Mouse (Mus musculus): Measurements from ENCODE around the gene Mapk8ip2.

The Mapk8ip2 gene

DNA sequence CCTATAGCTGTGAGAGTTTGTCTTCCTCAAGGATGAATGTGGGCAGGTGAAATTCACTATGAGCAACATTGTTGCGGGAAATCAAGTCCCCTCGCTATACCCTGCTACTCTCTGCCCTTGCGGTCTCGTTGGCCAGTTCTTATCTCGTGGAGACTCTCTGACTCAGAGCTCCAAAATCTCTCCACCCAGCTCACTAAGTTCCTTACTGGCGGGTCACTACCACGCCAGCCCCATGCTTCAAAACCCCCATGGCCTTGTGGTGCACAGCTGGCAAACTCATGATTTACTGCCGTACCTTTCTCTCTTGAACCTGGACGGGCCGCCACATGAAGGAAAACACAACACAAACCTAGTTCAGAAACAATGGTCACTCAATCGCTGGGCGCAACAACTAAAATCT lies 34.5 kb downstream of the Mapk8ip2 start:
- no peak for DNase-seq

DNA sequence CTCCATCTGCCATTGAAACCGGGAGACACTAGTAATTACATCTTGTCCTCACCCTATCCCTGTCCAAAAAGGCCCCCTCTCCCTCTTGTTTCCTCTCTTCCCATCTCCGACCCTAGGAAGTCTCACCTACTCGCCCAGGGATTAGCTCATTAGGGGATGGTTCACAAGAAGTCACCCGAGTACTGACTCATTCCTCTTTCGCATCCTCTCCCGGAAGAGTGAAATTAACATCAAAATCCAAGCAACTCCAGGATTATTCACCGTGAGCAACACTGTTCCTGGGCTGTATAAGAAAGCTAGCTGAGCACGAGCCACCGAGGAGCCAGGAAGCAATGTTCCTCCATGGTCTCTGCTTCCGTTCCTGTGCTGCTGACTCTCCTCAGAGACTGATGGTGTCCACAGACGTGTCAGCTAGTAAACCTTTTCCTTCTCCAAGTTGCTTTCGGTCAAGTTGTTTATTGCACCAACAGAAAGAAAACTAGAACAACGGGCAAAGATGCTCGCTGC lies 35.0 kb downstream of the Mapk8ip2 start:
- no peak for DNase-seq

DNA sequence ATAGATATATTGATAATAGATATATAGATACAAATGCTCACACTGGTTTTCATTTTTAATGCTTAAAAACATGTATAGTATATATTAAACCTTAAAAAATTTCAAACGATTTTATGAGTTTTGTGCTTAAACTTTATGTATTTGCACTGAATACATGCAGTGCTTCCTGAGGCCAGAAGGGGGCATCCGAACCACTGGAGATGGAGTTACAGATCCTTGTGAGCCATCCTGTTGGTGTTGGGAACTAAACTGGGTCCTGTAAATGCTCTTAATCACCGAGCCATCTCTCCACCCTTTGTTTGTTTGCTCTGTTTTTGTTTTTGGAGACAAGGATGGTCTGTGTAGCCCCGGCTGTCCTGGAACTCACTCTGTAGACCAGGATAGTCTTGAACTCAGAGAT lies 41.3 kb downstream of the Mapk8ip2 start:
- DNase-seq = no peak

DNA sequence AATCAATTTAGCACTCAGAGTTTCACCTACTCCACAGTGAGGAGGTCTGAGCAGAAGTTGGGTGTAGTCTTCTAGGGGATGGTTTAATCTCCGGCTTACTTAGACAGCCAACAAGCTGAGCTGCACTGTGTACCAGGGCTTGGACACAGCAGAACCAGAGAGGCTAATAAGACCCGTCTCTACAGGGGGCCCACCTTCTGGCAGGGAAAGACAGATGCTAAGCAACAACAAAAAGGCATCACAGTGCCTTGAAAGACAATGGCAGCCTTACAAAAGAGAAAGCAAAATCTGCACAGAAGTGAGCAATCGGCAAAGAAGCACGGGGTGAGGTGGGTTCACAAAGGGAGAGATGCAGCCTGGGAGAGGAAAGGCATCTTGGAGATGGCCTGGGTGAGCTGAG lies 42.4 kb downstream of the Mapk8ip2 start:
- DNase-seq = no peak

DNA sequence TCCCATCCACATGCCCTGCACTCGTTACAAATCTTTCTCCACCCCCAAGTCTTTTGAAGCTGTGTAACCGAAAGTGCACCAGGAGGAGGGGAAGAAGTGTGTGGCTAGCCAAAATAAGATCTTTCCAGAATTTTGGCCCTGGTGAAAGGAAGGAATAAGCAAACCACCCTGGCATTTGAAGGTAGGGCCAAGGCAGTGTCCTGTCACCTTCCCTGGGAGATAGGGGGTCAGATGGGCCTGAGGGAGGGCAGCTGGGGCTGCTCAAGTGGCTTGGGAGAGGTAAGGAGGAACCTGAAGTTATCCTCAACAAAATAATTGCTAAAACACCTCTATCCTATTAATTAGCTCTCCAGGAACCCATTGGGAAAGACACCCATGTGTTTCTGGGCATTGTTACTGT lies 43.1 kb downstream of the Mapk8ip2 start:
- DNase-seq = no peak

DNA sequence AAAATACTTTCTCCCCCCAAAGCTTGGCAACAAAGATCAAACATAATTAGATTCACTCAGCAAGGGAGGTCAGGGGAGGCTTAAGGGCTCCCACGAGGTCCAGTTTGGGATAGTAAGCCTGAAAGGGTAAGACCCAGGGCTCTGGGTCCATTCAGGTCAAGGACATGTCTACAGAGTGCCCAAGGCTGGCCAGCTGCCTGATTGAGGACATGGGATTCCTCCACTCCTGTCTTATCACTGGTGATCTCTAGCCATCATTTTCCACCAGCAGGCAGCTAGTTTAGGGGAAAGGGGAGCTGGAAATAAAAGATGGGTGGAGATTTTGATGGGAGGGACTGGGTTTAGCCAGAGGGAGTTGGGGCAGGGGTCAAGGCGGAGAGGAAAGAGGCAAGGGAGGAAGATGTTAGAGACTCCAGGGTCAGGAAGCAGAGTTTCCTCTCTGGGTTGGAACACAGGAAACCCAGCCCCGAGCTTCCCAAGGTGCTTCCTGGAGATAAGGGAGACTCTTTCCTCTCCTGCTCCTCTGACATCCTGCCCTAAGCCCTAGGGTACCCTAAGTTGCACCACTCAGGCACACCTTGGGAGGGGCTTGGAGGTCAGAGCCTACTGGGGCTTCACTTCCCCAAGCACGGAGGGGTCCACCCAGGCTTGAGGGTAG lies 43.8 kb downstream of the Mapk8ip2 start:
- DNase-seq = no peak

DNA sequence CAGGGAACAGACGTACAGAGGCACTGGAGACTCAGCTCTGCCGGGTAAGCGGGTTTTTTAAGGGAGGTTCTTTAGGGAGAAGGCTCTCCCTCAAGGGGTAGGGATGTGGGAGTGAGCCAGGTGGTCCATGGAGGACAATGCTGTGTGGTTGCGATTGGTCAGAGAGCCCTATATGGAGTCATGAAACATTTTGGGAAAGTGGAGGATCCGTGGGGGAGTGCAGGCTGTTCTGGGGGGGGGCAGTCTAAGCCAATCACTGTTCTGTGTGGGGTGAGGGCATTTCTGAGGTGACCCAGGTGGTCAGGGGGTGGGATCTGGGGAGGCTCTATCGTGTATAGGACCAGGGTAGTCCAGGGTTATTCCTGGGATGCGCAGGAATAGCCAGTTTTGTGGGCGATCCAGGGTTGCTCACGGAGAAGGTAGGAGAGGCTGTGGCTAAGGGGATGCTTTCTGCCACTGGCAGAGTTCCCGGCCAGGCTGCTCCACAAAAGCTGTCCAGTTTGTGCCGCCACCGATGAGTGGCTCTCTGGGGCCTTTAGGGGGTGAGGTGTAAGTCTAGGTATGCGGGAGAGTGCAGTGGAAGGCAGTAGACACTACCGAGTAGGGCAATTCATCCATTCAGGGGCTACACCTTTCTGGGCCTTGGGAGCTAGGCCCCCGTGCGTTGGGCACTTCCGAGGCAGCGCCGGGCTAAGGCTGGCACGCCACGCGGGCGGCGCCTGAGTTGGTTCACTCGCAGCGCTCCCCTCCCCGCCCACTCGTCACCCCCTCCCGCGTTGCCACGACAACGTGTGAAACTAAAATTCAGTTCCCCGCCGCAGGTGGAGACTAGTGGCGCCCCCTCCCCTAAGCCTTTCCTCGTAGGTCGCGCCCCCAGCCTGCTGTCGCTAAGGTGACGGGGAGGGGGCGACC lies 44.6 kb downstream of the Mapk8ip2 start:
- DNase-seq = peak; percentile 51 to 60

DNA sequence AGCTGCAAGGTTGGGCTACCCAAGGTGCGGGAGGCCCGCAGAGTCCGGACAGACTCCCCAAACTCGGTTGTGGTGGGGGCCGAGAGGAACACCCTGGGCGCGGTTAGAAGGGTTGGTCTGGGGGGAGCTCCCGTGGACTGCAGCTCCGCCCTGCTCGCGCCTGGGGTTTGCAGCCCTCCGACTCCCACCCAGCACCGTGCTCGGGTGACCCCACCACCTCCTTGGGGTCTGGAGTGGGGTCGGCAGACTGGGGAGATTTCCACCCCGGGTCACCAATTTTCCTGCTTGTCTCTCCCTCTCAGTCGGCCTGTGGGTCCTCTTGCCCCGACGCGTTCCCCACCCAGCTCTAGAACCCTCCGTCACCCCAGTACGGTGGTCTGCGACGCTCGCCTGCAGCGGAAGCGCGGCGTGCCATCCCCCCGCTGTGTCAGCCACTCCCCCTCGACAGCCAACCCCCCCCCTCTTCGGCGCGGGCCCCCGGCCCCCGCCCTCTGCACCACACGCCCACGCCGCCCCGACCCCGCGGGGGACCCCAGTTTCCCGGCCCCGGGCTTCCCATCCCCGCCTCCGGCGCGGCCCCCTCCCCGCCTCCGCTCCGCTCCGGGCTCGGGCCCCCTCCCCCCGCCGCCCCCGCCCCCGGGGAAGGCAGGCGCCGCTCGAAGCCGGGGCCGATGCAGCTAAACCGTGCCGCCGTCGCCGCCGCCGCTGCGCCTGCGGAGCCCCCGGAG lies 45.4 kb downstream of the Mapk8ip2 start, which contains the start of gene Shank3:
TSS of gene Shank3 (plus strand) at position 663 of the 728 bp plus-strand sequence.
- DNase-seq = peak in 1 of 2 experiments; percentile 32

DNA sequence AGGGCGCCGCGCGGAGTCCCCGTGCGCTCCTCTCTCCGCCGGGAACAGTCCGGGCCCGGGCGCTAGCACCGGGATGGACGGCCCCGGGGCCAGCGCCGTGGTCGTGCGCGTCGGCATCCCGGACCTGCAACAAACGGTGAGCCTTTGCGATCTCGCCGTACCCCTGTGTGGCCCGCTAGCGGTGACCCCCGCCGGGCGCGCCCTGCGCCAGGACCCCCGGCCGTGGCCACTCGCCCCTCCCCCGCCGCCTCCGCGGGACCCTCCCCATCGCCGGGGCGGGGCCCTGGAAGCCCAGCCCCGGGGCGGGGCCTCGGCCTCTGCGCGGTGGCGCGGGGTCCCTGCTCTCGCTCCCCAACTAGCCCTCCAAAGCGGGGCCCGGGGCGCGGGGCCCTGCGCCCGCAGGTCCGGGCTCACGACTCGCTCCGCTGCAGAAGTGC lies 46.1 kb downstream of the Mapk8ip2 start:
- DNase-seq = peak; percentile 51 to 67

DNA sequence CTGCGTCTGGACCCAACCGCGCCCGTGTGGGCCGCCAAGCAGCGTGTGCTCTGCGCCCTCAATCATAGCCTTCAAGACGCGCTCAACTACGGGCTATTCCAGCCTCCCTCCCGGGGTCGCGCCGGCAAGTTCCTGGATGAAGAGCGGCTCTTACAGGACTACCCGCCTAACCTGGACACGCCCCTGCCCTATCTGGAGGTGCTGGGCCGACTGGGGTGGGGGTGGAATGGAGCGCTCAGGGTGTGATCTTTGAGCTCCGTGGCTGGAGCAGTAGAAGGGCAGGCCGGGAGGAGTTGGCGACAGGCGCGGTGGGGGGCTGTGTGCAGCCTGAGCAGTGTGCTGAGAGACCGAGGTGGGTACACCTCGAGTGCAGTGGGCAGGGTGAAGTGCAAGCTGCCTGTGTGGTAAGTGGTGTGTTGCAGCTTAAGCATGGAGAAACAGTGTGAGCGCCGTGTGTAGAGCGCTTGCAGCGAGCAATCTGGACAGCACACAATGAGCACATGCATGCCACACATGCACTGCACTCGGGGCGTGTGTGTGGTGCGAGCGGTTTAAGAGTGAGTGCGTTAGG lies 46.6 kb downstream of the Mapk8ip2 start:
- DNase-seq = peak; percentile 40 to 42

DNA sequence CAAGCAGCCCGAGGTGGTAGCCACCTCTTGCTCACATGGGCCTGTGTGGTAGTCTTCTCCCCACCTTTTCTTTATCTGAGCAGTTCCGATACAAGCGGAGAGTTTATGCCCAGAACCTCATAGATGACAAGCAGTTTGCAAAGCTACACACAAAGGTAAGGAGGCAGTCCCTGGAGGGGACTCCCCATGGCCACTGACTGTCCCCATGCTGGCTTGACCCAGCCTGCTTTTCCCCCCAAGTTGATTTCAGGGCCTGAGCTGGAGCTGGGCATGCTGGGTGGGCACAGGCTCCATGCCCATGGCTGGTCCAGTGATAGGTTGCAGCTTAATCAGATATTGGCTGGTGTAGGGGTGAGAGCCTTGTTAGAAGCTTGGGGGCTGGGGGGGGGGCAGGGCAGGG lies 47.6 kb downstream of the Mapk8ip2 start:
- DNase-seq = no peak

DNA sequence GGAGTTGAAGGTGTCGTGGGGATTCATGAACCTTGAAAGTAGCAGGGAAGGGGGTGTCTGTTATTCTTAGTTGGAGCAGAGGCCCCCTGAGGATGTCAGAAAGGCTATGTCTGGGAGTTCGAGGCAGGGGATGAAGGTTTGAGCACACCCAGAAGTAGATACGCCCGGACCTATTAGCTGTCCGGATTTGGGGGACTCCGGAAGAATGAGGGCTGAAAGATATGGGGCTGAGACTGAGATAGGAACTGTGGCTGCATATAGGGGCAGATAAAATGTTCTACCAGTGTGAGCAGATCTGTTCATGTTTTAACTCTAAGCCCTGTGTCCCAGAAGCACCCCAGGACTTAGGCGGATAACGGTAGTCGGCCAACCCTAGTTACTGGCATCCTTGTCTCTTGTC lies 51.1 kb downstream of the Mapk8ip2 start:
- DNase-seq = no peak

DNA sequence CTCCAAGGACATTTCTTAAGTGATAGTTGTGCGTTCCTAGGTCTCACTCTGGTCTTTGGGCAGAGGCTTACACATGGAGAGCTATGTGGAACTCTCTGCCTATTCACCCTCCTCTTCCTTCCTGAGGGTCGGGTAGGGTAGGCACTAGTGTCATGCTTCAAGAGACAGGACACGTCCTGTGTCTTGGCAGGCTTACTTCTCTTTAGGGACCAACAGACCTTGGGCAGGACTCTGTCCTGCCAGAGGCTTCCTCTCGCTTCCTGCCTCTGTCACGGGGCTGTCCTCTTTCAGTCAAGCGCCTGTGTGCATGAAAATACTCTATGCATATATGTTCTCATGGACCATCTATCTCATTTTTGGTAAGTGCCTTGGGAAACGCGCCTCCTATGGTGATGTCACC lies 54.0 kb downstream of the Mapk8ip2 start:
- DNase-seq = no peak

DNA sequence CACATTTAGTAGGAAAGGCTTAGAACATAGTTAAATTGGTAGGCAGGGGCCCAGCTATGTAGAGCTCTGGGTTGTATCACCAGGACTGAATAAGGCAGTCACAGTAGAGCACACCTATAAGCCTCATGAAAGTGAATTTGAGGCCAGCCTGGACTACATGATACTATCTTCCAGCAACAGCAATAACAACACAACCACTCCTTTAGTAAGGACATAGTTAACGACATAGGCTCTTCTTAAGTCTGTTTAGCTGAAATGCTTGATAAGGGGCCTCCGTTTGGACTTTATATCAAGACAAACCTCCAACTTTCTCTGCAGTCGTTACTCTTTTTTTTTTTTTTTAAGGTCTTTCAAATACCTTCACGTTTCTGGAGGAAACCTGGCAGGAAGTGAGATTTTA lies 59.0 kb downstream of the Mapk8ip2 start:
- DNase-seq = no peak

Data from cerebellum, postnatal 36 days (tissue).